Mouse (Mus musculus): ENCODE results near the gene Inca1.
A peak's percentile ranks its signal among the peaks of the same experiment; 100 is the strongest.

Inca1 gene

GRCm38 (mm10) chr11:70701221-70701955, 1.4 kb upstream of the Inca1 start:
- DNase-seq: peak in 1 of 2 experiments; percentile 39

DNA sequence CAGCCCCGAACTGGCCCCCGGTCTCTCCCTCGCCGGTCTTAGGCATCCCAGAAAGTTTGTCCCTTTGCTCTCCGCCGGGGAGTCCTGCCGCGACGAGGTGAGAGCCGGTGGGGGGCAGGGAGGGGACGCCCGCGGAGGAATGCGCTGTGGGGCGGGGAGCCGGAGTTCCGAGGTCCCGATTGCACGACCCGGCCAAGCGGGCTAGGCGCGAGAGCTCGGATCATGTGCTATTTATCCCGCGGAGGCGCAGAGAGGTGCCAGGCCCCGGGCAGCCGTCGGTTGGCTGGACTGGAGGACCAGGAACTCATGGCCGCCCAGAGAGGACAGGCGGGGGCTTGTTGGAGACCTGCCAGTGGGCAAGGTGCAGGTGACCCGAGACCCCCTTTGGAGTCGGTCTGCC, 658 bp upstream of the Inca1 start:
- peak; percentile 81 to 87 for DNase-seq

GRCm38 (mm10) chr11:70699051-70699450, 904 bp downstream of the Inca1 start:
- no peak for DNase-seq

- DNase-seq: no peak
These were observed 2.6 kb downstream of the Inca1 start for GRCm38 (mm10) chr11:70697376-70697775.

- DNase-seq: no peak
These were observed 6.5 kb downstream of the Inca1 start for GRCm38 (mm10) chr11:70693504-70693903.

- no peak for DNase-seq
These were observed 10.4 kb downstream of the Inca1 start for GRCm38 (mm10) chr11:70689578-70689977.

- DNase-seq: peak in 1 of 2 experiments; percentile 32
These were observed 11.6 kb downstream of the Inca1 start for GRCm38 (mm10) chr11:70688372-70688771.

DNA sequence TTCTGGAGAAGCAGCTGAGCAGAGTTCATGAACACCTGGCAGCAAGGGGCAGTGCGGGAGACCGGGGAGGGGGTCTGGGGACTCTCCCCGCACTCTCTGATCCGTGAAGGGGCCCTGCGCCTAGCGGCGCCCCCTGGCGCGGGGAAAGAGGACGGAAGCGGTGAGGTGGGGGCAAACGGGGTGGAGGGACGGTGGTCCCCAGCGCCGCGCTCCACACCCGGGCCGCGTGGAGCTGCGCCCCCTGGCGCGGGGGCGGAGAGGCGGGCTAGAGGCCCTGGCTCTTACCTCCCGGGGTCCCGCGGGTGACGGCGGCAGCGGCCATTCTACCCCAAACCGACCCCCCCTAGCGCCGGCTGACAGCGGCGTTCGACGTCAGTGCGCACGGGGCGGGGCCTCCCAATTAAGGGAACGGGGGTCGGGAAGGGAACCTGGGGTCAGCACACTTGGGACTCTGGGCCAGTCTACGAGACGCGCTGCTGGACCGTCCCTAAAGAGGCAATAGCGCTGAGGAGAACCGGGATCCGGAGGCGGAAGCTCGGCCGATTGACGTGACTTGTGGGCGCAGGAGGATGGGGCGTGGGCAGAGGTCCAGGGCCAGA, 12.3 kb downstream of the Inca1 start, which contains the start of gene Camta2:
Gene Camta2 (minus strand): TSS at position 505 of the 599 bp plus-strand sequence.
- DNase-seq: peak; percentile 95 to 96

DNA sequence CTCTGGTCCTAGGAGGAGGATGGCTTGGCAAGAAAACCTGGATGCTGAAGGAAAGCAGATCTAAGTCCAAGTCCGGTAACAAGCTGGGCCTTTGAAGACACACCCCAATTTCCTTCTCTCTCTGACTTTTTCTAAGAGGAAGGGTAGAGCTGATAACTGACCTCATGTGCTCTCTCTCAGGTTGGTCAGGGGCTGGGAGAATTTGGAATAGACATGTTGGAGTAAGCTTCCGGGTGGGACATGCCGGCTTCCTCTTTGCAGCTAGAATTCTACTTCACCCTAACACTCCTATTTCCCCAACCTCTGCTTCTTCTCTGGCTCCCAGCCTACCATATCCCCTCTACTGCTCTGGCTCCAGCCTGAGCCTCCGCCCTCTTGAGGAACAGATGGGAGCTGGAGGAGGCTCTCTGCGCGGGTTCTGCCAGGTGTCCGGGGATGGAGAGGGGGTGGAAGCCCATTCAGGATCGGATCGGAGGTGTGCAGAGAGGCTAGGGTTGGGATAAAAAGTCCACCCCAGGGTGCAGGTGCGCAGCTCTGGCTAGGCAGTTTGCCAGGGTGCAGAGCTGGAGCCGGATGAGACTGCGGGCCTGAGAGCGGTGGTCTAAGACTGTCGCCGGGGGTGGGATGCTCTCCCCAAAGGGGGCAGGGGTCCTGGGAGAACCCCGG, 12.9 kb downstream of the Inca1 start:
- peak; percentile 52 to 62 for DNase-seq

- no peak for DNase-seq
These were observed 16.3 kb downstream of the Inca1 start for GRCm38 (mm10) chr11:70683640-70684039.

DNA sequence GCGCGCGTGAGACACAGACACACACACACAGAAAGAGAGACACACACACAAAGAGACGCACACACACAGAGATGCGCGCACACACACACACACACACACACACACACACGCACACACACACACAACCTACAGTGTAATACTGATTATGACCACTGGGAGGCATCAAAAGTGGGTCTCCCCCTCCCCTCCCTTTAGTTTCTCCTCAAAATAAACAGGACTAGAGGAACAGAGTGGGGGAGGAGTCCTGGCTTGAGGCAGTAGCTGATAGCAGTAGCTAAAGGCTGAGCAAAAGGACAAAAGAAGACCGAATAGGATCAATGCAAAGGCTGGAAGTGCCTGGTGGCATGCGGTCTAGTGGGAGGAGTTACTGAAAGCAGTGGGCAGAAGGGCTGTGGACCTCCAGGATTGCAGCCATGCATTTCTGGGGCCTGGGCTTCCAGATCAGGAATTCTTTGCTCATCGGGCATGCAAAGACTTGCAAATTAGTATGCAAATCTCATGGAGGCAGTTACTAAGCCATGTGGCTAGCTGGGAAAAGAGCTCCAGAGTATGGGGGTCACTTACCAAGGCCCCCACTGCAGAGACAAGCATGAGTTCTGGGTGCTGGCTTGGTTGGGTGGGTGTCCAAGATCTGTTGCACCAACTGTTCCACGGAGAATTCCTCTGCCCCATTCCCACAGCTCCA, 17.9 kb downstream of the Inca1 start:
- peak; percentile 50 to 67 for DNase-seq

DNA sequence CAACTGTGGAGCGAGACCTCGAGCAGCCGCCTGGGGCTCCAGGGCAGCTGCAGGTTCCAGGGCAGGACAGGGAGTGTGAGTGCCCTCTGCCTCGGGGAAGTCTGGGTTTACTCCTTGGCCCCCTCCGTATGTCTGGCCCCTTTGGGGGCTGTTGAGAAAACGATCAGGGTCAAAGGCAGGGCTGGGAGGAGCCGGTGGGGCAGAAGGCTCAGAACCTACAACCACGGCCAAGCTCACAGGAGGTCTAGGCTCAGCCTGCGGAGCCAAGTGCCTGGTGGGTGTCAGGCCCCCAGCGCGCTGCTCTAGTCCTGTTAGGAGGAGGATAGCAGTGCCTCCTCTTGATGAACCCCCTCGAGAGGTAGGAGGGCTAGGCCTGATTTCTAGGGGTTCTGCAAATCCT, 18.8 kb downstream of the Inca1 start:
- DNase-seq: no peak

DNA sequence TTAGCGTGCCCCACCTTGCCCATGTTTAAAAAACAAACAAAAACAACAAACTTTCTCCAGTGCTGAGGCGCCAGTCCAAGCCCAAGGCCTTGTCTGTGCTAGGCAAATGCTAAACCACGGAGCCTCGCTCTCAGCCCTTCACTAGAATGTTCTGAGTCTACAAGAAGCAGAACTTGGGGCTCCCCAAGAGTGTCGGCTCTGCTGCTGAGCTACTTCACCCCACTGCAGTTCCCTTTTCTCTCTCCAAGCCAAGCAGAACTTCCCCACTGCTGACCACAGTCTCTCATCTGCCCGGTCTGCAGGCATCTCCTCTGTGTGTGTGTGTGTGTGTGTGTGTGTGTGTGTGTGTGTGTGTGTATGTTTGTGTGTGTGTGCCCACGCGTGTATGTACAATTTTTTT, 20.1 kb downstream of the Inca1 start:
- no peak for DNase-seq

DNA sequence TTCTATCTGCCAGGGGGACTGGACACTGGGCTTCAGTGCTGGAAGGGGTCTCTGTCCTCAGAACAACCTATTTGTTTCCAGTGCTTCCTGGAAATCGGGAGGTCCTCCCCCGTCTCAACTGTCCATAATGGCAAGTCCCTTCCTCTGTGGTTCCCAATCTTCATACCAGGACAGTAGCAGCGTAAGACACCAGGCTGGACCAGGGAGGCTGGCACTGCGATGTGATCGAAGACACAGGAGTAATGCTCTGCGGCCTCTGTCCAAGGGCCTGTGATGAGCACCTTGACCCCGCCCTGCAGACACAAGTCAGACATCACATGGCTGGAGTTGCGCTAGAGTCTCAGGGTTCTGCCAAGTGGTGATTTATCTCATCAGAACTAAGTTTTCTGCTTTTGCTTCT, 20.6 kb downstream of the Inca1 start:
- no peak for DNase-seq

DNA sequence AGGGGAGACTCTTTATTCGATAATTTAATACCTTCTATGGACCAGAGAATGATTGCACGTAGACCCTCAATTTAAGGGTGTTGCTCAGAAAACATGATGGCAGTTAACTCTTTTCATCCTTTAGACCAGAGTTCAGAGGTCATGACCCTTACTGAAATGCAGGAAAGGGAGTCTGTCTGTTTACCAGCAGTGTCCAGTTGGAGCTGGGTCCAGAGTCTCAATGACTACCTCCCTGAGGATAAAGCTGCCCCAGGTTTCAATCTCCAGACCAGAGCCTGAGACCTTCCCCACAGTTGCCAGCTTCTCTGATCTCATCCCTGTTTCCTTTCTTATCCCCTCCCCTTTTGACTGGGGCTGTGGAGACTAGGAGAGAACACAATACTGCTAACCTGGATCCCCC, 21.4 kb downstream of the Inca1 start:
- no peak for DNase-seq

DNA sequence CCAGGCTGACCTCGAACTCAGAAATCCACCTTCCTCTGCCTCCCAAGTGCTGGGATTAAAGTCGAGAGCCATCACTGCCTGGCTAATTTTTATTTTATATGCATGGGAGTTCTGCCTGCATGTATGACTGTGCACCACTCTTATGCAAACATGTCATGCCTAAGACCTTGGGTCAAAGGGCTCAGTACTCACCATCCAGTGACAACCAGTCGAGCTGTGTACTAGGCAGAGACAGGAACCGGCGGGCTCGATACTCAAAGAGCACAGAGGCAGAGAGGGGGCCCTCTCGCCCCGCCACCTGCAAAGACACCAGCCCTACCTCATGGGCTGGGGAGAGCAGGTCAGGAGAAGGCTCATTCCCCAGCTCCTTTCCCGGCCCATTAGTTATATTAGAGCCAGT, 21.9 kb downstream of the Inca1 start:
- no peak for DNase-seq

DNA sequence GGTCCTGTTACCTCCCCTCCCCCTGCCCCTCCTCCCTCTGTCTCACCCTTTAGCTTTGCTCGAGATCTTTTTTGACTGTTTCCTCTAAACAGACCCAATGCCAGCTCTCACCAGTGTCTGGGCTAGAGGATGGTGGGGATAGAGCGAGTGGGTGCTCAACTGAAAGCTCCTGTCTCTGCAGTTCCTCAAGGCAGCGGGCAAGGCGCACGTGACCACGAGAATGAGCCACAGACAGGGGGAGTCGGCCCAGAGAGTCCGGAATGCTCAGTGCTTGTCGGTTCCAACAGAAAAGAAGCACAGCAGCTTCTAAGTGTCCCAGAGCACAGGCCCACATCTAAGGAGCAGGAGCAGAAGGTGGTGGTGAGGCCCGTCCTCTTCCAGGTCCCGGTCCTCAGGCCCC, 25.5 kb downstream of the Inca1 start:
- no peak for DNase-seq

DNA sequence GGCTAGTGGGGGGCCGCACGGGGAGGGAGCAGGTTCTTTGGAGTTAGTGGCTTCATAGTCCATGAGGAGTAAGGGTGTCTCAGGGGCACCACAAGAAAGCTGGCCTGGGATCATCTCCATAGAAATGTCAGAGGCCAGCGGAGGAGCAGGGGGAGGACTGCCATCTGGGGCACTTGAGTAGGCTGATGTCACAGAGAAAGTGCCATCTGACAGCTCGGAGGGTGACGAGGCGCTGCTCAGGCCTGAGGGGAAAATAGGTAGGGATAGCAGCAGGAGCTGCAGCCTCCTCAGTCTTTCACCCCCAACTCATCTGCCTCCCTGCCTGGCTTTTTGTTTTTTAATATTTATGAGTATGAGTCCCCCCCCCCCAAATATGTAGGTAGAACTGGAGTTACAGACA, 25.9 kb downstream of the Inca1 start:
- DNase-seq: no peak

GRCm38 (mm10) chr11:70671333-70672047, 28.5 kb downstream of the Inca1 start:
- no peak for DNase-seq

DNA sequence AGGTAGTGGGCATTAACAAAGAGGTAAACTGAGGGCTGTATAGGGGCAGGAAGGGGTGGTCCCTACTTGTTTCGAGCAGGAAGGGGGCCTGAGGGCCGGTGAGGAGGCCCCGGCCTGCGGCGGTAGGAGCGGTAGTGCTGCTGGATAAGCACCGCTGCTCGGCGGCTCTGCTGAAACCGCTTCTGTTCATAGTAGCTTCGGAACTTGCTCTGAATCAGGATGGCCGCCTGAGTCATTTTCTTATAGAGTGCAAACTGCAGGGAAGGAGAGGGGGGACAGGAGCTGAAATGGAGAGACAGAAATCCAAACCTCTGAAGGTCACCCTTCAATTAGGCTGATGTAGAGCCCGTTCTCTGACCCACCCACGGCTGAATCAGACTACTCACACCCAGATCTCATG, 29.5 kb downstream of the Inca1 start:
- peak; percentile 31 to 54 for DNase-seq

DNA sequence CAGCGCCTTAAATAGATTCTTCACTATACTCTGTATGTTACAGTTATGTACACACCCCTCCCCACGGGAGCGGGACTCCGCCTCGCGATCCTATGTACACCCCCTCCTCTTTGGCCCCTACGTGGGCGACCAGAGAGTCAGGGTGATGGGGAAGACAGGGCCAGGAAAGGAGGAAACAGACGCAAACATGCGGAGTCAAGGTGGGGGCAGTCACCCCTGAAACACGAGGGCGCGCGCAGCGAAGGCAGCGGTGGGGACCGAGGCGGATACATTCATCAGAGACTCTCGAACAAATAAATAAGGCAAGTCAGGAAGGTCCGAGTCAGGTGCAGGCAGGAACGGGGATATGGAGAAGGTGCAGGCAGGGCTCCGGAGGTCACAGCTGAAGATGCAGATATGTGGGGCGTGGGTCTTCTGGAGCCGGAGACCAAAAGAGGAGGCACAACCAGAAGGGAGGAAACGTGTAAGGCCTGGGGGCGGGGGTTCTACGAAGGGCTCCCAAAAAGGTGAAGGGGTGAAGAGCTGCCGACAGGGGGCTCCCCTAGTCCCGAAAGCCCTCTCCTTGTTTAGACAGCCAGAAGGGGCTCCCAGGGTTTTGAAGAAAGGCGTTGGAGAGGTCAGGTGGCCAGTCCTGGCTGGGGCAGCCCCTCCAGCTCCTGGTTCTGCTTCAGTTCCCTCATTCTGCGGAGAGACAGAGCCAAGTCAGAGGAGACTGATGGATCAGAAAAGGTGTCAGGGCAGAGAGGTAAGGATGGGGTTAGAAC, 30.2 kb downstream of the Inca1 start:
- DNase-seq: peak; percentile 84 to 89
